Mouse (Mus musculus) gonadal fat pad, adult 2 months (tissue): ENCODE results near the gene Stx6. TPM values are rescaled to one million over a fixed set of nuclear protein-coding genes. Genes with fewer than 3 reads are reported as not detected.

Experiments used
- DNase-seq: peaks from one replicate; pipeline ENCODE4 v3.0.0-alpha.2; 2012; ENCODE audit warnings: low read depth
- polyA plus RNA-seq: library from polyadenylated mRNA; depleted of rRNA; stranded (reverse); fragments of >200 nt; gene quantifications from 2 replicates; pipeline ENCODE4 v1.2.3, GENCODE M21; 2012; rRNA removed

Gene Stx6
- polyA plus RNA-seq, 1 experiment, result 48.6 TPM

DNA sequence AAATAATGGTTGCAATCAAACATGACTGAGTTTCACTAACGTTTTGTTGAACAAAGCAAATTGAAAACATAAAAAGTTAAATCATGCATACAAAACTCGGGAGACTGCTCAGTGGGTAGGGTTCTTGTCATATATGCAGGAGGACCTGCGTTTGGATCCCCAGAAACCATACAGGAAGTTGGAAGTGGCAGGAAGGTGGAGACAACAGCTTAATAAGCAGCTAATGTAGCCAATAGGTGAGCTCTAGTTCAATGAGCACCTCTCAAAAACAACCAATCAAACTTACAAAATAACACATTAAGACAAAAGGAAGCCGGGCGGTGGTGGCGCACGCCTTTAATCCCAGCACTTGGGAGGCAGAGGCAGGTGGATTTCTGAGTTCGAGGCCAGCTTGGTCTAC lies 95.8 kb downstream of the Stx6 start:
- DNase-seq, result no peak

Other genes starting within 250 kb of the Stx6 start
- gene Ier5, start 59.1 kb upstream of the Stx6 start, polyA plus RNA-seq, result 8.9 and 10.0 TPM in 2 replicates
- gene Mr1, start 11.9 kb upstream of the Stx6 start, polyA plus RNA-seq, result 11.6 and 14.1 TPM in 2 replicates
- gene BC034090, start 85.7 kb downstream of the Stx6 start, polyA plus RNA-seq, result 22.8 and 33.6 TPM in 2 replicates